Mouse (Mus musculus): Measurements from ENCODE around the gene Tdg. TPM values are rescaled to one million over a fixed set of nuclear protein-coding genes. Genes with fewer than 3 reads are reported as not detected.
A peak's percentile ranks its signal among the peaks of the same experiment; 100 is the strongest.
"Not testable (repeated sequence)": the region's sequence is repeated elsewhere in the genome, so short reads cannot be mapped to it uniquely, and the experiment has no call there.

Gene Tdg
- total RNA-seq (2012; rRNA removed) (27.6 and 30.0 TPM in 2 replicates), polyA plus RNA-seq (2012; ENCODE audit: insufficient read depth in 1 of 2, insufficient read length in 2 of 2, low read depth in 1 of 2, low replicate concordance in 2 of 2, missing spikeins in 1 of 2) (10 to 100 TPM in 1 of 2 experiments, not detected in 1; 79.1 TPM)

- peak within 1 kb of the TSS; percentile 94 to 100 for H3K4me3 ChIP-seq (ENCODE audit: control insufficient read depth in 1 of 2, insufficient read depth in 1 of 2, low read depth in 2 of 2, low read length in 2 of 2)
- TF ChIP-seq NRF1 (IDR thresholded peaks at IDR 0.05; ENCODE audit: insufficient read depth, low read depth, low read length, poor library complexity, severe bottlenecking) (peak; percentile 76), KAT2A (conservative IDR thresholded peaks at IDR 0.05; ENCODE audit: low read depth, low read length) (peak; percentile 64; the same call in 1 of the 2 replicates), USF1 (IDR thresholded peaks at IDR 0.05; ENCODE audit: low read depth, low read length) (peak; percentile 93), NELFE (IDR thresholded peaks at IDR 0.05; ENCODE audit: low read depth, low read length) (peak; percentile 76), MYC (IDR thresholded peaks at IDR 0.05; ENCODE audit: low read depth, low read length) (0 out of 2 replicates have a peak, but pooled peaks have one; percentile 14), MXI1 (IDR thresholded peaks at IDR 0.05; ENCODE audit: low read depth, low read length) (peak; percentile 62), TCF12 (IDR thresholded peaks at IDR 0.05; ENCODE audit: low read depth, low read length) (peak; percentile 24; the same call in 1 of the 2 replicates), ZMIZ1 (IDR thresholded peaks at IDR 0.05; ENCODE audit: low read depth, low read length) (0 out of 2 replicates have a peak, but pooled peaks have one; percentile 47), TBP (IDR thresholded peaks at IDR 0.05; ENCODE audit: low read depth, low read length) (peak; percentile 73), SIN3A (IDR thresholded peaks at IDR 0.05; ENCODE audit: low read length) (peak; percentile 24; the same call in 1 of the 2 replicates), ETS1 (IDR thresholded peaks at IDR 0.05; ENCODE audit: low read depth, low read length) (peak; percentile 39; the same call in 1 of the 2 replicates), ELF1 (IDR thresholded peaks at IDR 0.05; ENCODE audit: low read depth, low read length) (peak; percentile 66), MAZ (IDR thresholded peaks at IDR 0.05; ENCODE audit: low read depth, low read length) (peak; percentile 71), USF2 (IDR thresholded peaks at IDR 0.05; ENCODE audit: borderline replicate concordance in 1 of 2, insufficient read depth in 1 of 2, low read depth in 1 of 2, low read length in 2 of 2) (peak; percentile 54 to 88; a peak in 3 of 4 replicates), POLR2AphosphoS2 (IDR thresholded peaks at IDR 0.05; ENCODE audit: low read length) (0 out of 2 replicates have a peak, but pooled peaks have one; percentile 48), HCFC1 (IDR thresholded peaks at IDR 0.05; ENCODE audit: low read depth, low read length) (peak; percentile 82), MAX (IDR thresholded peaks at IDR 0.05; ENCODE audit: low read length) (peak; percentile 87), POLR2A (IDR thresholded peaks at IDR 0.05; ENCODE audit: control insufficient read depth in 1 of 2, insufficient read depth in 1 of 2, low read depth in 1 of 2, low read length in 2 of 2, poor library complexity in 1 of 2) (peak; percentile 65 to 85)
- peak within 1 kb of the TSS; percentile 93 for H3K9ac ChIP-seq (ENCODE audit: control insufficient read depth, low read depth, low read length, poor library complexity, severe bottlenecking)
- DNase-seq (ENCODE audit: low read depth, low spot score): peak; percentile 97
- not testable (repeated sequence) for H3K27me3 ChIP-seq (ENCODE audit: control insufficient read depth in 1 of 2, insufficient read depth in 2 of 2, low read length in 2 of 2); H3K4me1 ChIP-seq (ENCODE audit: control insufficient read depth in 1 of 2, insufficient read depth in 2 of 2, low read length in 2 of 2); H3K9me3 ChIP-seq (replicated peaks; ENCODE audit: insufficient read depth, low read length)
- peak within 1 kb of the TSS; percentile 61 for H3K27ac ChIP-seq (ENCODE audit: control insufficient read depth, low read depth, low read length)
- H3K36me3 ChIP-seq (ENCODE audit: control insufficient read depth in 1 of 2, insufficient read depth in 2 of 2, low read length in 2 of 2): peaks cover 9 to 10% of the 10 kb centered on the region in 2 experiments; a peak in 3 of 4 replicates
- H3K79me2 ChIP-seq (ENCODE audit: control insufficient read depth, insufficient read depth, low read length, poor library complexity): peaks cover 38% of the 10 kb centered on the region
These were observed at the start of gene Tdg for GRCm38 (mm10) chr10:82629586-82630255. Tdg (plus strand) TSS chr10:82629828.

- peak in 1 of 3 experiments; percentile 8; a peak in 1 of 6 replicates for TF ChIP-seq CTCF (IDR thresholded peaks at IDR 0.05 in 2 of 3, conservative IDR thresholded peaks at IDR 0.05 in 1 of 3; ENCODE audit: control insufficient read depth in 1 of 3, insufficient read depth in 1 of 3, low read depth in 2 of 3, low read length in 3 of 3, poor library complexity in 1 of 3, severe bottlenecking in 1 of 3)
- H3K79me2 ChIP-seq (ENCODE audit: control insufficient read depth, insufficient read depth, low read length, poor library complexity); H3K36me3 ChIP-seq (ENCODE audit: control insufficient read depth in 1 of 2, insufficient read depth in 2 of 2, low read length in 2 of 2); H3K27ac ChIP-seq (ENCODE audit: control insufficient read depth, low read depth, low read length); H3K9me3 ChIP-seq (replicated peaks; ENCODE audit: insufficient read depth, low read length); H3K27me3 ChIP-seq (ENCODE audit: control insufficient read depth in 1 of 2, insufficient read depth in 2 of 2, low read length in 2 of 2); H3K9ac ChIP-seq (ENCODE audit: control insufficient read depth, low read depth, low read length, poor library complexity, severe bottlenecking); H3K4me3 ChIP-seq (ENCODE audit: control insufficient read depth in 1 of 2, insufficient read depth in 1 of 2, low read depth in 2 of 2, low read length in 2 of 2); H3K4me1 ChIP-seq (ENCODE audit: control insufficient read depth in 1 of 2, insufficient read depth in 2 of 2, low read length in 2 of 2): not testable (repeated sequence)
- DNase-seq (ENCODE audit: low read depth, low spot score): peak; percentile 28
These were observed 40.0 kb upstream of the Tdg start for GRCm38 (mm10) chr10:82589673-82590072.

- H3K27ac ChIP-seq (ENCODE audit: control insufficient read depth, low read depth, low read length); H3K36me3 ChIP-seq (ENCODE audit: control insufficient read depth in 1 of 2, insufficient read depth in 2 of 2, low read length in 2 of 2); H3K9me3 ChIP-seq (replicated peaks; ENCODE audit: insufficient read depth, low read length); DNase-seq (ENCODE audit: low read depth, low spot score); H3K4me1 ChIP-seq (ENCODE audit: control insufficient read depth in 1 of 2, insufficient read depth in 2 of 2, low read length in 2 of 2); H3K9ac ChIP-seq (ENCODE audit: control insufficient read depth, low read depth, low read length, poor library complexity, severe bottlenecking); H3K79me2 ChIP-seq (ENCODE audit: control insufficient read depth, insufficient read depth, low read length, poor library complexity); H3K4me3 ChIP-seq (ENCODE audit: control insufficient read depth in 1 of 2, insufficient read depth in 1 of 2, low read depth in 2 of 2, low read length in 2 of 2); H3K27me3 ChIP-seq (ENCODE audit: control insufficient read depth in 1 of 2, insufficient read depth in 2 of 2, low read length in 2 of 2): not testable (repeated sequence)
These were observed 35.2 kb upstream of the Tdg start for GRCm38 (mm10) chr10:82594421-82594820.
